Mouse (Mus musculus) heart, adult 2 months (tissue): ENCODE data around the gene Igfbp6. TPM values are rescaled to one million over a fixed set of nuclear protein-coding genes. Genes with fewer than 3 reads are reported as not detected.
A peak's percentile ranks its signal among the peaks of the same experiment; 100 is the strongest.

ENCODE experiments used
- DNase-seq, 2 experiments: peaks; one replicate each; pipeline ENCODE4 v3.0.0; 2021
- H3K27ac ChIP-seq: fragments of 200-600 bp; 2 replicates; pipeline ENCODE4 v1.8.1; 2022
- H3K27me3 ChIP-seq: fragments of 200-500 bp; 2 replicates; pipeline ENCODE4 v1.6.1; 2012; ENCODE audit warnings: mild to moderate bottlenecking, low read length, inconsistent platforms, mixed read lengths; ENCODE audit not compliant: control insufficient read depth, insufficient read depth
- H3K36me3 ChIP-seq: fragments of 200-500 bp; 2 replicates; pipeline ENCODE4 v1.6.1; 2012; ENCODE audit warnings: low read length, inconsistent platforms; ENCODE audit not compliant: control insufficient read depth, insufficient read depth
- H3K4me1 ChIP-seq: fragments of 200-500 bp; 2 replicates; pipeline ENCODE4 v1.6.1; 2011; ENCODE audit warnings: low read length; ENCODE audit not compliant: control insufficient read depth, insufficient read depth
- H3K4me3 ChIP-seq: fragments of 200-600 bp; 2 replicates; pipeline ENCODE4 v1.8.1; 2022
- H3K79me2 ChIP-seq: fragments of 200-500 bp; replicated peaks from 2 replicates; pipeline ENCODE4 v1.6.1; 2012; ENCODE audit warnings: mild to moderate bottlenecking, inconsistent platforms, low read length, moderate library complexity, mixed read lengths; ENCODE audit not compliant: control insufficient read depth, insufficient read depth
- H3K9ac ChIP-seq: fragments of 200-500 bp; 2 replicates; pipeline ENCODE4 v1.6.1; 2012; ENCODE audit warnings: low read depth, mild to moderate bottlenecking, control low read depth, inconsistent platforms, low read length, mixed read lengths
- CTCF ChIP-seq: fragments of 200-600 bp; IDR thresholded peaks from 2 replicates; pipeline ENCODE4 v1.8.1; 2022; ENCODE audit warnings: antibody characterized with exemption, mild to moderate bottlenecking, moderate library complexity
- EP300 ChIP-seq: fragments of 200-500 bp; IDR thresholded peaks from 2 replicates; pipeline ENCODE4 v1.6.1; 2011; ENCODE audit warnings: low read depth, low read length, control low read depth; ENCODE audit not compliant: insufficient read depth
- POLR2A ChIP-seq: fragments of 200-500 bp; IDR thresholded peaks from 2 replicates; pipeline ENCODE4 v1.6.1; 2011; ENCODE audit warnings: mild to moderate bottlenecking, low read depth, low read length, control low read depth; ENCODE audit not compliant: insufficient read depth
- WGBS: fragments of 180-500 bp; shearing (Covaris S2); methylation state at CpG from one replicate; pipeline ENCODE4 v1.1.7; 2018; 5-methylcytosine and 5-hydroxymethylcytosine counted together
- intact Hi-C: fragments of 180-260 bp; cut with DNase I; formaldehyde crosslinking; loops from one replicate; pipeline ENCODE4 v1.15.1; 2025
- polyA plus RNA-seq: library from polyadenylated mRNA; depleted of rRNA; stranded (reverse); fragments of >200 nt; gene quantifications from 2 replicates; pipeline ENCODE4 v1.2.3, GENCODE M21; 2012
- total RNA-seq, 2 experiments: library from RNA; stranded (reverse); gene quantifications; 2 replicates each; pipeline ENCODE4 v1.2.3; 2021

Gene Igfbp6
- total and polyA plus RNA-seq, 3 experiments: 28.9 to 56.1 (median 31.7) TPM

- Histone ChIP-seq H3K4me1 (peaks cover 28% of the 10 kb centered on the region), H3K9ac (no peak overlapping the region), H3K79me2 (no peaks in the 10 kb centered on the region), H3K27me3 (no peaks in the 10 kb centered on the region), H3K36me3 (peaks cover 7% of the 10 kb centered on the region), H3K4me3 (no peak overlapping the region), H3K27ac (peak overlapping the region; percentile 38; the same call in 1 of the 2 replicates)
- TF ChIP-seq CTCF: no peak
- TF ChIP-seq EP300: 0 out of 2 replicates have a peak, but pooled peaks have one; percentile 11
- no peak for TF ChIP-seq POLR2A
- WGBS: 50% methylated on average over 5 of the region's 5 CpGs
- intact Hi-C loops: no loop called here
- peak; percentile 53 to 71 for DNase-seq
These were observed 23.6 kb upstream of the Igfbp6 start for GRCm38 (mm10) chr15:102120530-102120929.

GRCm38 (mm10) chr15:102126303-102126702 lies 17.9 kb upstream of the Igfbp6 start:
- peak overlapping the region; percentile 47 for H3K27ac ChIP-seq
- no peaks in the 10 kb centered on the region for H3K27me3 ChIP-seq
- no peak overlapping the region for H3K4me3 ChIP-seq
- peaks cover 11% of the 10 kb centered on the region for H3K4me1 ChIP-seq
- no peak overlapping the region; the same call in 1 of the 2 replicates for H3K9ac ChIP-seq
- TF ChIP-seq EP300 (no peak), POLR2A (0 out of 2 replicates have a peak, but pooled peaks have one; percentile 21), CTCF (no peak)
- H3K79me2 ChIP-seq: no peaks in the 10 kb centered on the region
- intact Hi-C loops: no loop called here
- DNase-seq: peak; percentile 67 to 81
- WGBS: 11% methylated on average over 2 of the region's 2 CpGs
- peaks cover 2% of the 10 kb centered on the region; the same call in 1 of the 2 replicates for H3K36me3 ChIP-seq

GRCm38 (mm10) chr15:102133314-102133713 lies 10.8 kb upstream of the Igfbp6 start:
- Histone ChIP-seq H3K9ac (no peak overlapping the region), H3K36me3 (no peaks in the 10 kb centered on the region), H3K27ac (no peak overlapping the region), H3K4me1 (no peaks in the 10 kb centered on the region), H3K27me3 (no peaks in the 10 kb centered on the region), H3K79me2 (no peaks in the 10 kb centered on the region), H3K4me3 (no peak overlapping the region)
- no peak for DNase-seq
- intact Hi-C loops: no loop called here
- TF ChIP-seq CTCF (no peak), EP300 (no peak), POLR2A (no peak)
- 89% methylated on average over 9 of the region's 9 CpGs for WGBS

GRCm38 (mm10) chr15:102134709-102135108 lies 9.5 kb upstream of the Igfbp6 start:
- Histone ChIP-seq H3K4me1 (no peaks in the 10 kb centered on the region), H3K4me3 (no peak overlapping the region), H3K27me3 (no peaks in the 10 kb centered on the region), H3K79me2 (no peaks in the 10 kb centered on the region), H3K9ac (no peak overlapping the region), H3K36me3 (no peaks in the 10 kb centered on the region), H3K27ac (no peak overlapping the region)
- WGBS: 79% methylated on average over 2 of the region's 2 CpGs
- DNase-seq: no peak
- intact Hi-C loops: no loop called here
- TF ChIP-seq EP300: no peak
- TF ChIP-seq POLR2A: no peak
- TF ChIP-seq CTCF: no peak

- Histone ChIP-seq H3K4me3 (peak overlapping the region; percentile 98), H3K27ac (peak overlapping the region; percentile 84), H3K36me3 (no peaks in the 10 kb centered on the region), H3K4me1 (no peaks in the 10 kb centered on the region), H3K79me2 (no peaks in the 10 kb centered on the region), H3K27me3 (no peaks in the 10 kb centered on the region), H3K9ac (peak overlapping the region; percentile 79)
- 1% methylated on average over 35 of the region's 35 CpGs for WGBS
- no peak for DNase-seq
- intact Hi-C loops: loop anchor here (2.0 kb wide), 1 partner anchor 31 kb away; no protein-coding TSS in a partner anchor
- TF ChIP-seq POLR2A: no peak
- TF ChIP-seq CTCF: no peak
- no peak for TF ChIP-seq EP300
These were observed 8.5 kb upstream of the Igfbp6 start for GRCm38 (mm10) chr15:102135522-102136128.

- peak; percentile 98 to 100 for DNase-seq
- H3K4me1 ChIP-seq: no peaks in the 10 kb centered on the region
- no peaks in the 10 kb centered on the region for H3K27me3 ChIP-seq
- WGBS: under 1% methylated on average over 50 of the region's 50 CpGs
- H3K27ac ChIP-seq: peak within 1 kb of the TSS; percentile 84
- TF ChIP-seq POLR2A (peak; percentile 57), CTCF (no peak)
- intact Hi-C loops: loop anchor here (2.0 kb wide), 1 partner anchor 31 kb away; no protein-coding TSS in a partner anchor
- no peaks in the 10 kb centered on the region for H3K79me2 ChIP-seq
- H3K4me3 ChIP-seq: peak within 1 kb of the TSS; percentile 98
- H3K9ac ChIP-seq: peak within 1 kb of the TSS; percentile 79
- no peaks in the 10 kb centered on the region for H3K36me3 ChIP-seq
These were observed 7.9 kb upstream of the Igfbp6 start, which contains the start of gene Spryd3 for GRCm38 (mm10) chr15:102136129-102136758. Gene Spryd3 (minus strand): TSS chr15:102136234.
